8 mouse cellular contexts compared by ENCODE assay signal in genomic region chr2:71852161-71852560, GRCm38 (mm10). TPM values are rescaled to one million over a fixed set of nuclear protein-coding genes. Genes with fewer than 3 reads are reported as not detected.
DNase-seq lines count a peak whose midpoint lies in the region; ATAC-seq and TF ChIP-seq lines count a peak whose summit lies in the region.
"Not testable (repeated sequence)": the region's sequence is repeated elsewhere in the genome, so short reads cannot be mapped to it uniquely, and the experiment has no call there.

No protein-coding gene starts in this region.

- not testable (repeated sequence) for H3K27ac ChIP-seq in hindbrain, postnatal 0 days

- peak; percentile 63 for TF ChIP-seq CTCF in hindbrain, postnatal 0 days (IDR thresholded peaks at IDR 0.05; ENCODE audit: low read depth)

- H3K9me3 ChIP-seq in hindbrain, postnatal 0 days (ENCODE audit: low read length), result not testable (repeated sequence)

- not testable (repeated sequence) for H3K4me2 ChIP-seq in hindbrain, postnatal 0 days (ENCODE audit: low read depth, low read length)

- H3K4me1 ChIP-seq in hindbrain, postnatal 0 days (ENCODE audit: insufficient read depth, low read length), result not testable (repeated sequence)

- H3K27me3 ChIP-seq in hindbrain, postnatal 0 days (ENCODE audit: insufficient read depth, low read length), result not testable (repeated sequence)

- H3K4me3 ChIP-seq in hindbrain, postnatal 0 days (ENCODE audit: low read length), result not testable (repeated sequence)

- peak; percentile 51 for DNase-seq in cerebellum, adult 8-10 months
- peak; percentile 32 to 54 for DNase-seq in frontal cortex, postnatal 14 days (ENCODE audit: low spot score in 2 of 2)
- DNase-seq in hindbrain, postnatal 0 days (ENCODE audit: low spot score), result peak; percentile 56
- peak; percentile 28 to 55 for DNase-seq in layer of hippocampus, postnatal 14 days (ENCODE audit: low spot score in 2 of 2)
- DNase-seq in lung, postnatal 25 days (ENCODE audit: low spot score), result peak; percentile 53
- DNase-seq in right cerebral cortex, adult 18-20 months, result peak; percentile 43
- DNase-seq in thymus, postnatal 10 days (ENCODE audit: low spot score in 2 of 2), result peak; percentile 22 to 44

- WGBS in hindbrain, postnatal 0 days, result 2% methylated on average over 4 of the region's 8 CpGs

- ATAC-seq in CD4-positive, CD25-positive, alpha-beta regulatory T cell, adult 4 months, result peak; percentile 85
- 0 out of 2 replicates have a peak, but pooled peaks have one; percentile 51 for ATAC-seq in hindbrain, postnatal 0 days

- not testable (repeated sequence) for H3K36me3 ChIP-seq in hindbrain, postnatal 0 days (ENCODE audit: insufficient read depth, low read length)

- H3K9ac ChIP-seq in hindbrain, postnatal 0 days (replicated peaks; ENCODE audit: low read length), result not testable (repeated sequence)

RNA-seq across cellular contexts. Expression of gene Pdk1, which starts 20.9 kb away (rescaled TPM):
- 10 to 100 TPM; 37.4 to 41.7 TPM for polyA plus RNA-seq in CD4-positive, CD25-positive, alpha-beta regulatory T cell, adult 4 months (2017; shearing (Covaris generic))
- total RNA-seq in hindbrain, postnatal 0 days (2014; rRNA removed), result 51.7 and 53.4 TPM in 2 replicates
- polyA plus RNA-seq in hindbrain, postnatal 0 days (2015; fragmentation: Nextera tagmentation; extraction: Ambion mirVana), result 18.5 and 19.7 TPM in 2 replicates
- 10 to 100 TPM; 30.1 to 33.5 TPM for total RNA-seq in layer of hippocampus, postnatal 14 days (2021)
